Mouse (Mus musculus) neural tube, embryonic 14.5 days (tissue): Measurements from ENCODE around the gene Ddias. TPM values are rescaled to one million over a fixed set of nuclear protein-coding genes. Genes with fewer than 3 reads are reported as not detected.

ENCODE experiments used
- ATAC-seq: fragments of 200-750 bp; cut with Nextera tagmentation; 2 replicates; pipeline ENCODE4 v1.8.0; 2017; ENCODE audit warnings: low read depth, mild to moderate bottlenecking, moderate TSS enrichment, moderate library complexity
- H3K27ac ChIP-seq: fragments of 300-500 bp; sonication (generic); 2 replicates; pipeline ENCODE4 v1.5.1; 2014; ENCODE audit warnings: low read depth, mild to moderate bottlenecking, control low read depth, low read length, moderate library complexity, mixed read lengths
- H3K27me3 ChIP-seq: fragments of 300-500 bp; sonication (generic); 2 replicates; pipeline ENCODE4 v1.6.1; 2014; ENCODE audit warnings: low read length; ENCODE audit not compliant: control insufficient read depth, insufficient read depth
- H3K36me3 ChIP-seq: fragments of 300-500 bp; sonication (generic); 2 replicates; pipeline ENCODE4 v1.6.1; 2014; ENCODE audit warnings: low read length, mixed read lengths; ENCODE audit not compliant: control insufficient read depth, insufficient read depth
- H3K4me1 ChIP-seq: fragments of 300-500 bp; sonication (generic); 2 replicates; pipeline ENCODE4 v1.6.1; 2014; ENCODE audit warnings: low read length; ENCODE audit not compliant: control insufficient read depth, insufficient read depth
- H3K4me2 ChIP-seq: fragments of 300-500 bp; sonication (generic); 2 replicates; pipeline ENCODE4 v1.6.1; 2014; ENCODE audit warnings: mild to moderate bottlenecking, low read depth, low read length, control low read depth
- H3K4me3 ChIP-seq: fragments of 300-500 bp; sonication (generic); 2 replicates; pipeline ENCODE4 v1.5.1; 2014; ENCODE audit warnings: low read depth, low read length, control low read depth, mixed read lengths
- H3K9ac ChIP-seq: fragments of 300-500 bp; sonication (generic); replicated peaks from 2 replicates; pipeline ENCODE4 v1.6.1; 2014; ENCODE audit warnings: low read depth, mild to moderate bottlenecking, control low read depth, low read length, mixed read lengths
- H3K9me3 ChIP-seq: fragments of 300-500 bp; sonication (generic); 2 replicates; pipeline ENCODE4 v1.6.1; 2016; ENCODE audit warnings: low read length; ENCODE audit not compliant: control insufficient read depth
- WGBS: fragments of 180-500 bp; shearing (Covaris S2); extraction: QIAGEN DNeasy Blood & Tissue Kit; methylation state at CpG from one replicate; pipeline ENCODE4 v1.1.7; 2014; 5-methylcytosine and 5-hydroxymethylcytosine counted together
- polyA plus RNA-seq: library from polyadenylated mRNA; unstranded; fragments of >200 nt; fragmentation: Nextera tagmentation; extraction: Ambion mirVana; gene quantifications from 2 replicates; pipeline ENCODE4 v1.2.1, GENCODE M21; 2014

Ddias gene
- polyA plus RNA-seq, 1 experiment from 2014 or later: 3.7 TPM

DNA sequence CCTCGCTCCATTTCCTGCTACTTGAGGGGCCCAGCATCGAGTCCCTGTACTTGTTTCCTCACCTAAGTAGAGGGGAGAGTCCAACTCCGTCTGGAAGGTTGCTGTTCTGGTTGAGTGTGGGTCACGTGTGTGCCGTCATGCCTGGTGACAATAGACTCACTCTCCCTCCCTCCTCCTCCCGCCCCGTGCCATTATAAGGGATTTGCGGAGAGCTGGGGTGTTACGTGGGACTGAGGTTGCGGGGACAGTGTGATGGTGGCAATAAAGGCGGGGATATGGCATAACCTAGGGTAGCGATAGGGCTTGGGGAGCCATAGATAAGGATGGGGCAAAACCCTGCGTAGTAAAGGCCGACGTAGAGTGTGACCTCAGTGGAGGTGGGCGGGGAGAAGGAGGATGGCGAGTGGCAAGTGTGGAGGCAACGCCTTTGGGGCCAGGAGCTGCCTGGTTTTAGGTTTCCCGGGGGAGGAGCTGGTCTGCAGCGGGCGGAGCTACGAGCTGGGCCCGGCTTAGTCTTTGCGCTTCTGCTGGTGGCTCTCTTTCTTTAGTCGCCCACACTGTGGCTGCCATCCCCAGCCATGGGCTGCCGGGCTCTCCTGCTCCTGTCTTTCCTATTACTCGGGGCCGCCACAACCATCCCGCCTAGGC lies 838 bp upstream of the Ddias start:
- WGBS: under 1% methylated on average over 26 of the region's 29 CpGs
- H3K9me3 ChIP-seq: no peaks in the 10 kb centered on the region
- peak overlapping the region; percentile 52 for H3K4me3 ChIP-seq
- H3K4me1 ChIP-seq: peaks cover 4% of the 10 kb centered on the region; the same call in 1 of the 2 replicates
- H3K4me2 ChIP-seq: peak overlapping the region; percentile 82
- H3K9ac ChIP-seq: peak overlapping the region; percentile 57
- no peaks in the 10 kb centered on the region for H3K27me3 ChIP-seq
- H3K36me3 ChIP-seq: no peaks in the 10 kb centered on the region
- ATAC-seq: peak; percentile 90
- peak overlapping the region; percentile 89 for H3K27ac ChIP-seq

DNA sequence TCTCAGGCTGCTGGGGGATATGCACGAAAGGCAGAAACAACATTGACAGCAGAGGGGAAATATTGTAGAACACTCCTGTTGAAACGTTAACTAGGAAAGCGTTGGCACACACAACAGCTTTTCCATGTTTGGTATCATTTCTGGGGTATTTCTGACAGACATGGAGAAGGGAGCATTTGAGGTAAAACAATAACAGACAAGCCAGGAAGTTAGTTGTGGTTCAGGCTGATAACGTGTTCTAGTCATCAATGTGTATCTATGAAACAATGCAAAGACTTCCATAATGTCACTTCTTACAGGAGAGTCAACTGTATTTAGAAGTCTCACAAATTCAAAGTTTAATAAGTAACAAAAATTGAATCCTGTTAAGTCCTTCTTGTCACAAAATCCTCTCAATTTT lies 2.5 kb downstream of the Ddias start:
- no peak overlapping the region for H3K4me2 ChIP-seq
- no peak overlapping the region for H3K9ac ChIP-seq
- peaks cover 4% of the 10 kb centered on the region; the same call in 1 of the 2 replicates for H3K4me1 ChIP-seq
- no peaks in the 10 kb centered on the region for H3K36me3 ChIP-seq
- no peaks in the 10 kb centered on the region for H3K27me3 ChIP-seq
- no peak overlapping the region for H3K27ac ChIP-seq
- WGBS: 94% methylated on average over 4 of the region's 4 CpGs
- no peaks in the 10 kb centered on the region for H3K9me3 ChIP-seq
- no peak overlapping the region for H3K4me3 ChIP-seq
- ATAC-seq: no peak

DNA sequence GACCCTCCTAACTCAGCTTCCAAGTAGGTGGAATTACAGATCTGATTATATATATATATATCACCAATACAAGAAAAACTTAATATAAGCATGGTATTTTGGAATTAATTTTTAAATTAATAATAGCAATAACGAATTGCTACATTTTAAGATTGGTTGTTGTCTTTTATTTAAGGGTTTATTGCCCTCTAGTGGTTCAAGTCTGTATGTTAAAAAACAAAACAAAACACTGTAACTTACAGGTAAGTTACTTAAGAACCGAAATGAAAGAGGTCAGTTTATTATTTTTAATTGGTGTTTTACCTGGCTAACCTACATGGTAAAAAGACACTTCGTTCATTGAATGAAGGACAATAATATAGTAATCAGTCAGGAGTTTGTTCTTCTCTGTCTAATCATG lies 3.9 kb downstream of the Ddias start:
- H3K27ac ChIP-seq: no peak overlapping the region
- H3K4me1 ChIP-seq: 0 out of 2 replicates have a peak, but pooled peaks cover 4% of the 10 kb centered on the region
- no peaks in the 10 kb centered on the region for H3K27me3 ChIP-seq
- WGBS: 76% methylated on average over 3 of the region's 3 CpGs
- H3K9ac ChIP-seq: no peak overlapping the region
- no peak overlapping the region for H3K4me2 ChIP-seq
- ATAC-seq: no peak
- no peaks in the 10 kb centered on the region for H3K36me3 ChIP-seq
- no peak overlapping the region for H3K4me3 ChIP-seq
- H3K9me3 ChIP-seq: no peaks in the 10 kb centered on the region

- ATAC-seq: no peak
- H3K4me2 ChIP-seq: no peak overlapping the region
- H3K9me3 ChIP-seq: no peaks in the 10 kb centered on the region
- no peaks in the 10 kb centered on the region for H3K4me1 ChIP-seq
- H3K4me3 ChIP-seq: no peak overlapping the region
- H3K36me3 ChIP-seq: no peaks in the 10 kb centered on the region
- 25% methylated on average over 2 of the region's 2 CpGs for WGBS
- H3K9ac ChIP-seq: no peak overlapping the region
- no peak overlapping the region for H3K27ac ChIP-seq
- no peaks in the 10 kb centered on the region for H3K27me3 ChIP-seq
Observed at GRCm38 (mm10) chr7:92866526-92866925, 7.5 kb downstream of the Ddias start.

DNA sequence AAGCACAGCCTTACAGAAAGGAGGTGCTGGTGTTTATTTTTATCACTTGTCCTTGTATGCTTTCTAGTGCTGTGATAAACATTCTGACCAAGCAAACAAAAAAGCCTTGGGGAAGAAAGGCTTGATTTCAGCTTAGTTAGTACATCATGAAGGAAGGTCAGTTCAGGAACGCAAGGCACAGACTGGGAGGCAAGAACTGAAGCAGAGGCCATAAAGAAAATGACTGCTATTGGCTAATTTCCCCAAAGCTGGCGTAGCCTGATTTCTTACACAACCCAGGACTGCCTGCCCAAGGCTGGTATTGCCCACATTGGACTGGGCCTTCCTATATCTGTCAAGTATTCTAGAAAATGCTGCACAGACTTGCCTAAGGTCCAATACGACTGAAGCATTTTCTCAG lies 25.8 kb downstream of the Ddias start:
- ATAC-seq: no peak
- H3K9me3 ChIP-seq: no peaks in the 10 kb centered on the region
- no peaks in the 10 kb centered on the region for H3K4me1 ChIP-seq
- 75% methylated on average over 3 of the region's 3 CpGs for WGBS
- H3K36me3 ChIP-seq: no peaks in the 10 kb centered on the region
- no peak overlapping the region for H3K27ac ChIP-seq
- no peak overlapping the region for H3K9ac ChIP-seq
- no peaks in the 10 kb centered on the region for H3K27me3 ChIP-seq
- no peak overlapping the region for H3K4me2 ChIP-seq
- H3K4me3 ChIP-seq: no peak overlapping the region

DNA sequence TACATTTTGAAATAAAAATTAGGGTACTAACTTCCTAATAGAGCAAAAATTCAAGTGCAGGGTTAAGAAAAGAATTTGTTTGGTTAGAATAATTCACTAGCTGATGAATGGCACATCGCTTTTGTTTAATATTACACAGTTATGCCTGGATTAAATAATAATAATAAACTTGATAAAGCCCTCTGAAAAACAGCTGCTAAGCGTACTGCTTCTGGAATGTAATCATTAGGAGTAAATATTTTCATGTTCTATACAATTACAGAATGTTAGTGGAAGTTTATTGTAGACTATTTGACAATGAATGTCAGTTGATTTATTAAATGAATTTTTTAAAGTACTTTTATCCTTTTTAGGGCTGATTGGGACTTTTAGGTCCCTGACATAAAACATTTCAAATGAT lies 31.8 kb downstream of the Ddias start:
- 85% methylated on average over 2 of the region's 2 CpGs for WGBS
- Histone ChIP-seq H3K4me1 (no peaks in the 10 kb centered on the region), H3K4me3 (no peak overlapping the region), H3K4me2 (no peak overlapping the region), H3K9ac (no peak overlapping the region), H3K36me3 (peaks cover 1% of the 10 kb centered on the region; the same call in 1 of the 2 replicates), H3K9me3 (no peaks in the 10 kb centered on the region), H3K27me3 (no peaks in the 10 kb centered on the region), H3K27ac (no peak overlapping the region)
- ATAC-seq: no peak

DNA sequence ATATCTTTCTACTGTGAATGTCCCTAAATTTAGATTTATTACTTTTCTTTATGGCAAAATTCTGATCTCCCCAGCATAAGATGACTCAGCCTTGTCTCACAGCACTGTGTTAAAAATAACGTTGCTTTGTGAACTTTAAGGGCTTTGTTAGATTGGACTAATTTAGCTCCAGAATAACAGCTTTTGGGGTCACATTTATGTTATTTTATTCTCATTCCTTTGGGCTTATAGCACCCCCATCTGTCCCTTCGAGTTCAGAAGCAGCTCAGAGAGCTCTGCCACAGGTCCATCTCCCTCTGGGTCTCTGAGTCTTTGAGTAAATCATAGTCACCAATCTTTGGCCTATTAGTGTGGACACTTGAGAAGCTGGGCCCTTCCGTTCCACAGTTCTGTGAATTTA lies 36.1 kb downstream of the Ddias start:
- H3K4me2 ChIP-seq: no peak overlapping the region
- no peaks in the 10 kb centered on the region for H3K9me3 ChIP-seq
- H3K4me1 ChIP-seq: no peaks in the 10 kb centered on the region
- H3K4me3 ChIP-seq: no peak overlapping the region
- no peak overlapping the region for H3K9ac ChIP-seq
- WGBS: 77% methylated on average over 3 of the region's 3 CpGs
- no peak overlapping the region for H3K27ac ChIP-seq
- H3K27me3 ChIP-seq: no peaks in the 10 kb centered on the region
- ATAC-seq: no peak
- peaks cover 3% of the 10 kb centered on the region; the same call in 1 of the 2 replicates for H3K36me3 ChIP-seq

- H3K9ac ChIP-seq: no peak overlapping the region
- ATAC-seq: no peak
- WGBS: 91% methylated on average over 11 of the region's 11 CpGs
- no peaks in the 10 kb centered on the region for H3K27me3 ChIP-seq
- peaks cover 3% of the 10 kb centered on the region; the same call in 1 of the 2 replicates for H3K36me3 ChIP-seq
- H3K27ac ChIP-seq: no peak overlapping the region
- no peak overlapping the region for H3K4me3 ChIP-seq
- no peaks in the 10 kb centered on the region for H3K9me3 ChIP-seq
- no peaks in the 10 kb centered on the region for H3K4me1 ChIP-seq
- no peak overlapping the region for H3K4me2 ChIP-seq
Observed at GRCm38 (mm10) chr7:92837226-92837625, 36.8 kb downstream of the Ddias start.

GRCm38 (mm10) chr7:92836447-92836846 lies 37.6 kb downstream of the Ddias start:
- H3K9me3 ChIP-seq: no peaks in the 10 kb centered on the region
- WGBS: 84% methylated on average over 3 of the region's 3 CpGs
- no peak overlapping the region for H3K4me2 ChIP-seq
- H3K4me3 ChIP-seq: no peak overlapping the region
- H3K27me3 ChIP-seq: no peaks in the 10 kb centered on the region
- H3K9ac ChIP-seq: no peak overlapping the region
- H3K27ac ChIP-seq: no peak overlapping the region
- no peaks in the 10 kb centered on the region for H3K4me1 ChIP-seq
- peaks cover 3% of the 10 kb centered on the region; the same call in 1 of the 2 replicates for H3K36me3 ChIP-seq
- no peak for ATAC-seq
